Mouse (Mus musculus): Measurements from ENCODE around the gene Selenbp1. TPM values are rescaled to one million over a fixed set of nuclear protein-coding genes. Genes with fewer than 3 reads are reported as not detected.
A peak's percentile ranks its signal among the peaks of the same experiment; 100 is the strongest.
"Not testable (repeated sequence)": the region's sequence is repeated elsewhere in the genome, so short reads cannot be mapped to it uniquely, and the experiment has no call there.

Gene Selenbp1
- 10 to 100 TPM; 10.2 to 21.5 (median 17.0) TPM for total RNA-seq (2022)

- peak; percentile 80 to 83 for DNase-seq (ENCODE audit: low spot score in 2 of 2)
Measured at GRCm38 (mm10) chr3:94932809-94933564, at the start of gene Selenbp1. Gene Selenbp1 (plus strand): TSS chr3:94933056.

GRCm38 (mm10) chr3:94886316-94887224 lies 46.3 kb upstream of the Selenbp1 start, which contains the start of gene Psmb4:
Gene Psmb4 (minus strand): TSS chr3:94886961.
- DNase-seq (ENCODE audit: low spot score in 2 of 2), result peak; percentile 73 to 80

- DNase-seq (ENCODE audit: low spot score in 2 of 2), result no peak
Measured at GRCm38 (mm10) chr3:94888595-94888994, 44.3 kb upstream of the Selenbp1 start.

GRCm38 (mm10) chr3:94894076-94894475 lies 38.8 kb upstream of the Selenbp1 start:
- no peak for DNase-seq (ENCODE audit: low spot score in 2 of 2)

GRCm38 (mm10) chr3:94902747-94903146 lies 30.1 kb upstream of the Selenbp1 start:
- DNase-seq (ENCODE audit: low spot score in 2 of 2), result no peak

GRCm38 (mm10) chr3:94904759-94905158 lies 28.1 kb upstream of the Selenbp1 start:
- not testable (repeated sequence) for DNase-seq (ENCODE audit: low spot score in 2 of 2)

GRCm38 (mm10) chr3:94906482-94906881 lies 26.4 kb upstream of the Selenbp1 start:
- no peak for DNase-seq (ENCODE audit: low spot score in 2 of 2)

GRCm38 (mm10) chr3:94911050-94911693 lies 21.7 kb upstream of the Selenbp1 start:
- DNase-seq (ENCODE audit: low spot score in 2 of 2), result no peak

GRCm38 (mm10) chr3:94913801-94914200 lies 19.1 kb upstream of the Selenbp1 start:
- DNase-seq (ENCODE audit: low spot score in 2 of 2), result no peak

- no peak for DNase-seq (ENCODE audit: low spot score in 2 of 2)
Measured at GRCm38 (mm10) chr3:94915903-94916741, 16.7 kb upstream of the Selenbp1 start.

- DNase-seq (ENCODE audit: low spot score in 2 of 2), result no peak
Measured at GRCm38 (mm10) chr3:94917816-94918361, 15.0 kb upstream of the Selenbp1 start.

- DNase-seq (ENCODE audit: low spot score in 2 of 2), result no peak
Measured at GRCm38 (mm10) chr3:94918845-94919244, 14.0 kb upstream of the Selenbp1 start.

- no peak for DNase-seq (ENCODE audit: low spot score in 2 of 2)
Measured at GRCm38 (mm10) chr3:94921104-94921503, 11.8 kb upstream of the Selenbp1 start.

GRCm38 (mm10) chr3:94922333-94922732 lies 10.5 kb upstream of the Selenbp1 start:
- no peak for DNase-seq (ENCODE audit: low spot score in 2 of 2)

GRCm38 (mm10) chr3:94924688-94925087 lies 8.2 kb upstream of the Selenbp1 start:
- no peak for DNase-seq (ENCODE audit: low spot score in 2 of 2)

GRCm38 (mm10) chr3:94926301-94926736 lies 6.5 kb upstream of the Selenbp1 start:
- DNase-seq (ENCODE audit: low spot score in 2 of 2), result not testable (repeated sequence)

GRCm38 (mm10) chr3:94928979-94929378 lies 3.9 kb upstream of the Selenbp1 start:
- DNase-seq (ENCODE audit: low spot score in 2 of 2), result not testable (repeated sequence)

GRCm38 (mm10) chr3:94930386-94931266 lies 2.2 kb upstream of the Selenbp1 start:
- DNase-seq (ENCODE audit: low spot score in 2 of 2), result not testable (repeated sequence)

GRCm38 (mm10) chr3:94931427-94932082 lies 1.3 kb upstream of the Selenbp1 start:
- DNase-seq (ENCODE audit: low spot score in 2 of 2), result not testable (repeated sequence)

All from gastrocnemius, adult 8-10 months (tissue).